In genomic region chr3:28263002-28263947, GRCm38 (mm10) we compare ENCODE assay signal across 8 mouse cellular contexts. TPM values are rescaled to one million over a fixed set of nuclear protein-coding genes. Genes with fewer than 3 reads are reported as not detected.
DNase-seq lines count a peak whose midpoint lies in the region; ATAC-seq and TF ChIP-seq lines count a peak whose summit lies in the region.

Gene Tnik (plus strand): TSS chr3:28263214.

- H3K4me3 ChIP-seq in ES-E14 (ENCODE audit: insufficient read depth in 1 of 2, low read depth in 1 of 2, low read length in 2 of 2, poor library complexity in 1 of 2, severe bottlenecking in 1 of 2) = peak within 1 kb of the TSS; percentile 71 to 73
- H3K4me3 ChIP-seq in forebrain, embryonic 16.5 days (replicated peaks; ENCODE audit: low read length) = peak within 1 kb of the TSS; percentile 86
- peak within 1 kb of the TSS; percentile 61 for H3K4me3 ChIP-seq in lung, embryonic 14.5 days (ENCODE audit: low read depth, low read length)
- H3K4me3 ChIP-seq in olfactory bulb, adult 2 months (ENCODE audit: insufficient read depth, low read depth, low read length) = peak within 1 kb of the TSS; percentile 98
- peak within 1 kb of the TSS; percentile 99 for H3K4me3 ChIP-seq in thymus, adult 2 months (ENCODE audit: control insufficient read depth, insufficient read depth, low read length)

- H3K36me3 ChIP-seq in ES-E14 (ENCODE audit: control insufficient read depth, insufficient read depth, low read length, poor library complexity, severe bottlenecking) = no peaks in the 10 kb centered on the region
- H3K36me3 ChIP-seq in forebrain, embryonic 16.5 days (ENCODE audit: control insufficient read depth, insufficient read depth) = no peaks in the 10 kb centered on the region
- H3K36me3 ChIP-seq in lung, embryonic 14.5 days (ENCODE audit: insufficient read depth) = no peaks in the 10 kb centered on the region
- no peaks in the 10 kb centered on the region for H3K36me3 ChIP-seq in thymus, adult 2 months (ENCODE audit: control insufficient read depth, insufficient read depth, low read length)

- H3K9ac ChIP-seq in ES-E14 (ENCODE audit: insufficient read depth, low read depth, low read length, poor library complexity, severe bottlenecking) = peak within 1 kb of the TSS; percentile 64
- H3K9ac ChIP-seq in forebrain, embryonic 16.5 days (replicated peaks; ENCODE audit: low read depth, low read length) = peak within 1 kb of the TSS; percentile 94
- H3K9ac ChIP-seq in lung, embryonic 14.5 days = peak within 1 kb of the TSS; percentile 63

- under 1% methylated on average over 59 of the region's 59 CpGs for whole genome bisulfite sequencing in forebrain, embryonic 16.5 days
- under 1% methylated on average over 59 of the region's 59 CpGs for WGBS in lung, embryonic 14.5 days
- under 1% methylated on average over 59 of the region's 59 CpGs for WGBS in olfactory bulb, adult 2 months
- under 1% methylated on average over 59 of the region's 59 CpGs for WGBS in thymus, adult 2 months

- peaks cover 7 to 14% of the 10 kb centered on the region in 2 experiments; a peak in 2 of 4 replicates for H3K4me1 ChIP-seq in ES-E14 (ENCODE audit: control insufficient read depth in 2 of 2, insufficient read depth in 2 of 2, low read length in 2 of 2, poor library complexity in 1 of 2)
- peaks cover 26% of the 10 kb centered on the region for H3K4me1 ChIP-seq in forebrain, embryonic 16.5 days (replicated peaks; ENCODE audit: control insufficient read depth, insufficient read depth, low read length)
- H3K4me1 ChIP-seq in lung, embryonic 14.5 days (ENCODE audit: insufficient read depth) = 0 out of 2 replicates have a peak, but pooled peaks cover 7% of the 10 kb centered on the region
- H3K4me1 ChIP-seq in olfactory bulb, adult 2 months (ENCODE audit: control insufficient read depth, insufficient read depth, low read length) = peaks cover 16% of the 10 kb centered on the region
- H3K4me1 ChIP-seq in thymus, adult 2 months (replicated peaks; ENCODE audit: control insufficient read depth, insufficient read depth, low read length) = peaks cover 25% of the 10 kb centered on the region

- no peaks in the 10 kb centered on the region for H3K27me3 ChIP-seq in forebrain, embryonic 16.5 days (replicated peaks; ENCODE audit: control insufficient read depth, insufficient read depth, low read length)
- no peaks in the 10 kb centered on the region for H3K27me3 ChIP-seq in lung, embryonic 14.5 days (ENCODE audit: insufficient read depth, low read length)
- no peaks in the 10 kb centered on the region for H3K27me3 ChIP-seq in thymus, adult 2 months (ENCODE audit: control insufficient read depth, insufficient read depth, low read length)

- in situ Hi-C loops in ES-E14 (cut with MboI; ENCODE audit: low sequenced_read_pairs in 2 of 2, unreplicated experiment in 2 of 2) = no loop called here

- DNase-seq in ES-E14 (ENCODE audit: low read depth, low spot score) = peak; percentile 28
- peak; percentile 43 for DNase-seq in heart, postnatal 25 days (ENCODE audit: low spot score)
- peak; percentile 90 to 92 for DNase-seq in layer of hippocampus, adult 8-10 months (ENCODE audit: low spot score in 2 of 2)
- DNase-seq in lung, embryonic 14.5 days = peak; percentile 79
- DNase-seq in thymus, adult 2 months = peak; percentile 82

- TF ChIP-seq POLR2A in olfactory bulb, adult 2 months (IDR thresholded peaks at IDR 0.05; ENCODE audit: insufficient read depth, low read depth, low read length) = peak; percentile 61
- TF ChIP-seq POLR2A in thymus, adult 2 months (IDR thresholded peaks at IDR 0.05; ENCODE audit: control insufficient read depth, extremely low read depth, insufficient read depth, low read length, poor library complexity) = peak; percentile 65

- H3K4me2 ChIP-seq in forebrain, embryonic 16.5 days (ENCODE audit: low read length) = peak within 1 kb of the TSS; percentile 84
- H3K4me2 ChIP-seq in lung, embryonic 14.5 days = peak within 1 kb of the TSS; percentile 96

- intact Hi-C loops in heart, postnatal 25 days (cut with DNase I) = loop anchor here (10.0 kb wide), 2 partner anchors 102 to 142 kb away; no protein-coding TSS in a partner anchor

- H3K27ac ChIP-seq in ES-E14 (ENCODE audit: insufficient read depth, low read depth, low read length, poor library complexity, severe bottlenecking) = no peak within 1 kb of the TSS
- peak within 1 kb of the TSS; percentile 96 for H3K27ac ChIP-seq in forebrain, embryonic 16.5 days (ENCODE audit: low read length)
- H3K27ac ChIP-seq in lung, embryonic 14.5 days (ENCODE audit: low read depth) = peak within 1 kb of the TSS; percentile 68
- peak within 1 kb of the TSS; percentile 100 for H3K27ac ChIP-seq in olfactory bulb, adult 2 months (ENCODE audit: insufficient read depth, low read depth, low read length)
- H3K27ac ChIP-seq in thymus, adult 2 months (ENCODE audit: control insufficient read depth, insufficient read depth, low read length) = peak within 1 kb of the TSS; percentile 83

- H3K9me3 ChIP-seq in ES-E14 (ENCODE audit: control insufficient read depth, insufficient read depth, low read depth, low read length) = no peaks in the 10 kb centered on the region
- no peaks in the 10 kb centered on the region for H3K9me3 ChIP-seq in forebrain, embryonic 16.5 days (ENCODE audit: control insufficient read depth, low read length)
- H3K9me3 ChIP-seq in lung, embryonic 14.5 days (ENCODE audit: low read depth, low read length) = no peaks in the 10 kb centered on the region

- no peak for TF ChIP-seq CTCF in lung, embryonic 14.5 days (IDR thresholded peaks at IDR 0.05; ENCODE audit: low read depth)
- TF ChIP-seq CTCF in olfactory bulb, adult 2 months (IDR thresholded peaks at IDR 0.05; ENCODE audit: insufficient read depth, low read depth, low read length) = no peak
- no peak for TF ChIP-seq CTCF in thymus, adult 2 months (IDR thresholded peaks at IDR 0.05; ENCODE audit: borderline replicate concordance, control insufficient read depth, extremely low read depth, insufficient read depth, low read length, poor library complexity)

- ATAC-seq in cerebellum, adult (ENCODE audit: insufficient number of reproducible peaks, low FRiP score, low TSS enrichment) = peak; percentile 72
- ATAC-seq in forebrain, embryonic 16.5 days = peak; percentile 89
- peak; percentile 92 for ATAC-seq in lung, embryonic 14.5 days (ENCODE audit: insufficient read depth)

TF ChIP-seq in ES-E14, 5 proteins besides CTCF, POLR2A, EP300 and RAD21:
- no peak for TF ChIP-seq ZC3H11A (IDR thresholded peaks at IDR 0.05; ENCODE audit: borderline replicate concordance, low read depth, low read length)
- TF ChIP-seq CHD2 (IDR thresholded peaks at IDR 0.05; ENCODE audit: low read depth, low read length) = no peak
- no peak for TF ChIP-seq MAFK (IDR thresholded peaks at IDR 0.05; ENCODE audit: insufficient read depth, low read depth, low read length)
- TF ChIP-seq ZNF384 (IDR thresholded peaks at IDR 0.05; ENCODE audit: low read depth, low read length) = no peak
- no peak for TF ChIP-seq HCFC1 (IDR thresholded peaks at IDR 0.05; ENCODE audit: borderline replicate concordance, insufficient read depth, low read length)

RNA-seq across cellular contexts. Expression of gene Tnik, which starts in this region (rescaled TPM):
- 2.6 and 2.7 TPM in 2 replicates for total RNA-seq in ES-E14 (2012; rRNA removed)
- polyA plus RNA-seq in forebrain, embryonic 16.5 days (2015; fragmentation: Nextera tagmentation; extraction: Ambion mirVana) = 90.9 and 111 TPM in 2 replicates
- total RNA-seq in heart, postnatal 25 days (2021) = 10 to 100 TPM; 32.2 to 37.1 TPM
- total RNA-seq in layer of hippocampus, adult 8-10 months (2022) = 100 to 1,000 TPM; 174 to 209 (median 197) TPM
- 12.2 and 13.6 TPM in 2 replicates for polyA plus RNA-seq in lung, embryonic 14.5 days (2014; fragmentation: Nextera tagmentation; extraction: Ambion mirVana)
- polyA plus RNA-seq in olfactory bulb, adult 2 months (2012; ENCODE audit: insufficient read depth, insufficient read length, low replicate concordance, missing spikeins) = 142 and 522 TPM in 2 replicates
- 22.6 and 23.6 TPM in 2 replicates for polyA plus RNA-seq in thymus, adult 2 months (2012; rRNA removed)

Comparison
In these comparisons a context has a peak if more than half of its experiments do, and no peak if none do; other contexts are left out.
1. RNA of gene Tnik (total RNA-seq): 174 to 209 TPM in layer of hippocampus, adult 8-10 months; 32.2 to 37.1 TPM in heart, postnatal 25 days and 2.6 to 2.7 TPM in ES-E14; every median in the first group is over 4 times any median in the second.
2. DNase-seq: peak in every context shown above with its lines; median percentile 91 in layer of hippocampus, adult 8-10 months; 82 in thymus, adult 2 months; 79 in lung, embryonic 14.5 days; 43 in heart, postnatal 25 days; 28 in ES-E14.
3. Peak in every context shown above with its lines, with median percentiles within 50 percentile points of each other: H3K4me3 ChIP-seq, H3K9ac ChIP-seq and ATAC-seq.